Mouse (Mus musculus): ENCODE measurements around the gene Ncoa4. TPM values are rescaled to one million over a fixed set of nuclear protein-coding genes. Genes with fewer than 3 reads are reported as not detected.

The Ncoa4 gene
- total RNA-seq, 2 experiments from 2014 or later, result 44.8 to 56.8 TPM

- peak; percentile 67 for DNase-seq
These were observed 41.7 kb downstream of the Ncoa4 start for GRCm38 (mm10) chr14:32201354-32201753.

GRCm38 (mm10) chr14:32201791-32202451 is 42.3 kb downstream of the Ncoa4 start, which contains the start of the genes Timm23 and Parg:
Timm23 (minus strand) TSS chr14:32201898.
Parg (plus strand) TSS chr14:32201949.
- peak; percentile 86 for DNase-seq

- DNase-seq, result no peak
These were observed 66.9 kb downstream of the Ncoa4 start for GRCm38 (mm10) chr14:32226601-32227000.

- peak; percentile 67 for DNase-seq
These were observed 69.3 kb downstream of the Ncoa4 start for GRCm38 (mm10) chr14:32228996-32229395.

Other genes starting within 250 kb of the Ncoa4 start
- 10 to 100 TPM; 22.2 to 23.2 TPM for gene Galnt15, start 130.9 kb upstream of the Ncoa4 start, total RNA-seq (2021)
- 10 to 100 TPM; 18.7 to 19.9 TPM for gene Oxnad1, start 74.5 kb upstream of the Ncoa4 start, total RNA-seq (2021)
- gene Dph3, start 74.1 kb upstream of the Ncoa4 start, total RNA-seq (2021), result 10 to 100 TPM; 68.3 to 74.9 TPM
- gene Msmb, start 17.8 kb upstream of the Ncoa4 start, total RNA-seq (2021), result not detected
- gene Timm23, start 42.0 kb downstream of the Ncoa4 start, total RNA-seq (2021), result 100 to 1,000 TPM; 144 to 169 TPM
- gene Parg, start 42.1 kb downstream of the Ncoa4 start, total RNA-seq (2021), result 10 to 100 TPM; 20.4 to 23.6 TPM
- gene Ogdhl, start 162.2 kb downstream of the Ncoa4 start, total RNA-seq (2021), result 1 to 10 TPM; 1.7 to 2.3 TPM
- not detected for gene 1700024G13Rik, start 228.5 kb downstream of the Ncoa4 start, total RNA-seq (2021)

Measured in gastrocnemius, postnatal 10 days (tissue).